Mouse (Mus musculus) intestine, embryonic 16.5 days (tissue): Measurements from ENCODE around the gene Cited4. TPM values are rescaled to one million over a fixed set of nuclear protein-coding genes. Genes with fewer than 3 reads are reported as not detected.

Experiments used
- ATAC-seq: fragments of 200-750 bp; cut with Nextera tagmentation; 2 replicates; pipeline ENCODE4 v1.8.0; 2017; ENCODE audit warnings: moderate TSS enrichment, moderate library complexity
- H3K27ac ChIP-seq: fragments of 300-500 bp; sonication (generic); 2 replicates; pipeline ENCODE4 v1.5.1; 2014; ENCODE audit warnings: mild to moderate bottlenecking, low read length
- H3K27me3 ChIP-seq: fragments of 300-500 bp; sonication (generic); replicated peaks from 2 replicates; pipeline ENCODE4 v1.6.1; 2014; ENCODE audit warnings: low read length, control low read depth, mixed read lengths; ENCODE audit not compliant: control insufficient read depth, insufficient read depth
- H3K36me3 ChIP-seq: fragments of 300-500 bp; sonication (generic); 2 replicates; pipeline ENCODE4 v1.6.1; 2014; ENCODE audit warnings: low read length, control low read depth; ENCODE audit not compliant: control insufficient read depth, insufficient read depth
- H3K4me1 ChIP-seq: fragments of 300-500 bp; sonication (generic); 2 replicates; pipeline ENCODE4 v1.6.1; 2014; ENCODE audit warnings: low read length, control low read depth, mixed read lengths; ENCODE audit not compliant: control insufficient read depth, insufficient read depth
- H3K4me2 ChIP-seq: fragments of 300-500 bp; sonication (generic); 2 replicates; pipeline ENCODE4 v1.6.1; 2014; ENCODE audit warnings: low read depth, low read length, control low read depth
- H3K4me3 ChIP-seq: fragments of 300-500 bp; sonication (generic); 2 replicates; pipeline ENCODE4 v1.5.1; 2014; ENCODE audit warnings: mild to moderate bottlenecking, low read length
- H3K9ac ChIP-seq: fragments of 300-500 bp; sonication (generic); 2 replicates; pipeline ENCODE4 v1.6.1; 2014; ENCODE audit warnings: low read depth, low read length
- H3K9me3 ChIP-seq: fragments of 300-500 bp; sonication (generic); 2 replicates; pipeline ENCODE4 v1.6.1; 2016; ENCODE audit warnings: low read length, control low read depth; ENCODE audit not compliant: control insufficient read depth
- WGBS: fragments of 180-500 bp; shearing (Covaris S2); extraction: QIAGEN DNeasy Blood & Tissue Kit; methylation state at CpG from one replicate; pipeline ENCODE4 v1.1.7; 2014; 5-methylcytosine and 5-hydroxymethylcytosine counted together
- polyA plus RNA-seq: library from polyadenylated mRNA; unstranded; fragments of >200 nt; fragmentation: Nextera tagmentation; extraction: Ambion mirVana; gene quantifications from 2 replicates; pipeline ENCODE4 v1.2.1, GENCODE M21; 2015

The Cited4 gene
- polyA plus RNA-seq, 1 experiment from 2014 or later: 2.4 TPM

DNA sequence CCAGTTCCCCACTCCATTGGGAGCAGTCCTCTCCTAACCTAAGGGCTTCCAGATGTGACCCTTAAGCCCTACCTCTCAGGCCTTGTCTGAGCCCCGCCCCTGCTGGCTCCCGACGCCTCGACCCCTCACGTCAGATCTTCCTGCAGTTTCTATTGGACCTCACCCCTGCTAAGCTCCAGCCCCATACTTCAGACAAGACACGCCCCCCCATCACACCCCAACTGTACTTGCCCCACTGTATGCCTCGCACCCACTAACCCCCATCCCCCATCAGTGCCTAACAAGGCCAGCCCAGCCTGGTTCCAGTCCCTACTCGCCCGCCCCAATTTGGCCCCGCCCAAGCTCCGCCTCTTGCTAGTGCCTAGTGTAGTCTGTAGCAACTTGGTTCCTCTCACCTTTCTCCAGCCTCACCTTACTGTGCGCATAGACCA, 49.8 kb downstream of the Cited4 start:
- Histone ChIP-seq H3K4me2 (peak overlapping the region; percentile 69), H3K9ac (peak overlapping the region; percentile 62), H3K4me3 (peak overlapping the region; percentile 39), H3K36me3 (no peaks in the 10 kb centered on the region), H3K27me3 (peaks cover 3% of the 10 kb centered on the region), H3K9me3 (no peaks in the 10 kb centered on the region), H3K27ac (no peak overlapping the region), H3K4me1 (peaks cover 14% of the 10 kb centered on the region)
- peak; percentile 85 for ATAC-seq
- 1% methylated on average over 12 of the region's 12 CpGs for WGBS

DNA sequence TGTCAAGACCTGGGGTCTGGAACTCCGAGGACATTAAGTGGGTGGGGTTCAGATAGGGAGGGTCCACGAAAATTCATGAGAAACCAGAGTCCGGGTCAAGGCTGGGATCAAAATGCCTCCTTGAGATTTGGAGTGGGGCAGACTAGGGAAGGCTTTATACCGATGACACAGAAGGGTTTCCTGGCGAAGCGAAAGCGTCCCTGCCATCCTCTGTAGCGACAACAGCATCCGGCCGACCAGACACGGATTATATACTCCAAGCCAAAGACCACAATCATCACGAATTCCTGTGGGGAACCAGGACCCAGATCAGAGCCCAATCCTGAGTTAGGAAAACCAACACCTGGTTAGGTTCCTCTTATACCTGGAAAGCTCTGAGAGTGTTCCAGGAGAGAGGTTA, 50.4 kb downstream of the Cited4 start:
- WGBS: 19% methylated on average over 12 of the region's 12 CpGs
- peak overlapping the region; percentile 39 for H3K4me3 ChIP-seq
- H3K27ac ChIP-seq: no peak overlapping the region
- H3K4me2 ChIP-seq: peak overlapping the region; percentile 69
- H3K9ac ChIP-seq: peak overlapping the region; percentile 62
- no peaks in the 10 kb centered on the region for H3K9me3 ChIP-seq
- no peaks in the 10 kb centered on the region for H3K36me3 ChIP-seq
- H3K4me1 ChIP-seq: peaks cover 14% of the 10 kb centered on the region
- peaks cover 3% of the 10 kb centered on the region for H3K27me3 ChIP-seq
- ATAC-seq: no peak

Other genes with a start within 250 kb of the Cited4 start
- not detected in 2 replicates for gene Slfnl1, start 134.3 kb upstream of the Cited4 start, polyA plus RNA-seq
- gene Ctps, start 96.3 kb upstream of the Cited4 start, polyA plus RNA-seq: 52.5 and 63.0 TPM in 2 replicates
- not detected in 2 replicates for gene Gm8439, start 77.8 kb upstream of the Cited4 start, polyA plus RNA-seq
- 2.0 and 2.3 TPM in 2 replicates for gene Kcnq4, start 82.0 kb downstream of the Cited4 start, polyA plus RNA-seq
- gene Nfyc, start 165.0 kb downstream of the Cited4 start, polyA plus RNA-seq: 82.0 and 85.8 TPM in 2 replicates
- 0.82 and 0.88 TPM in 2 replicates for gene Rims3, start 188.2 kb downstream of the Cited4 start, polyA plus RNA-seq